Mouse (Mus musculus) kidney, embryonic 15.5 days (tissue): Measurements from ENCODE around the gene 4930544D05Rik. TPM values are rescaled to one million over a fixed set of nuclear protein-coding genes. Genes with fewer than 3 reads are reported as not detected.
"Not testable (repeated sequence)": the region's sequence is repeated elsewhere in the genome, so short reads cannot be mapped to it uniquely, and the experiment has no call there.

Source experiments
- ATAC-seq: fragments of 200-750 bp; cut with Nextera tagmentation; replicated peaks from 2 replicates; pipeline ENCODE4 v1.8.0; 2017; ENCODE audit warnings: moderate TSS enrichment; ENCODE audit not compliant: low FRiP score
- H3K27ac ChIP-seq: fragments of 300-500 bp; sonication (generic); 2 replicates; pipeline ENCODE4 v1.5.1; 2015; ENCODE audit warnings: mild to moderate bottlenecking, inconsistent platforms
- H3K27me3 ChIP-seq: fragments of 300-500 bp; sonication (generic); 2 replicates; pipeline ENCODE4 v1.6.1; 2015; ENCODE audit warnings: inconsistent platforms
- H3K36me3 ChIP-seq: fragments of 300-500 bp; sonication (generic); 2 replicates; pipeline ENCODE4 v1.6.1; 2015; ENCODE audit warnings: inconsistent platforms
- H3K4me1 ChIP-seq: fragments of 300-500 bp; sonication (generic); 2 replicates; pipeline ENCODE4 v1.6.1; 2015; ENCODE audit warnings: inconsistent platforms
- H3K4me2 ChIP-seq: fragments of 300-500 bp; sonication (generic); 2 replicates; pipeline ENCODE4 v1.6.1; 2015; ENCODE audit warnings: moderate library complexity, mild to moderate bottlenecking, inconsistent platforms
- H3K4me3 ChIP-seq: fragments of 300-500 bp; sonication (generic); replicated peaks from 2 replicates; pipeline ENCODE4 v1.5.1; 2015; ENCODE audit warnings: mild to moderate bottlenecking, inconsistent platforms
- H3K9ac ChIP-seq: fragments of 300-500 bp; sonication (generic); 2 replicates; pipeline ENCODE4 v1.6.1; 2015; ENCODE audit warnings: mild to moderate bottlenecking, inconsistent platforms
- H3K9me3 ChIP-seq: fragments of 300-500 bp; sonication (generic); replicated peaks from 2 replicates; pipeline ENCODE4 v1.6.1; 2016; ENCODE audit warnings: inconsistent platforms
- WGBS: fragments of 180-500 bp; shearing (Covaris S2); methylation state at CpG from one replicate; pipeline ENCODE4 v1.1.7; 2015; ENCODE audit warnings: mixed read lengths; 5-methylcytosine and 5-hydroxymethylcytosine counted together
- polyA plus RNA-seq: library from polyadenylated mRNA; unstranded; fragments of >200 nt; fragmentation: Nextera tagmentation; extraction: Ambion mirVana; gene quantifications from 2 replicates; pipeline ENCODE4 v1.2.1, GENCODE M21; 2015

4930544D05Rik gene
- not detected in 2 replicates for polyA plus RNA-seq

DNA sequence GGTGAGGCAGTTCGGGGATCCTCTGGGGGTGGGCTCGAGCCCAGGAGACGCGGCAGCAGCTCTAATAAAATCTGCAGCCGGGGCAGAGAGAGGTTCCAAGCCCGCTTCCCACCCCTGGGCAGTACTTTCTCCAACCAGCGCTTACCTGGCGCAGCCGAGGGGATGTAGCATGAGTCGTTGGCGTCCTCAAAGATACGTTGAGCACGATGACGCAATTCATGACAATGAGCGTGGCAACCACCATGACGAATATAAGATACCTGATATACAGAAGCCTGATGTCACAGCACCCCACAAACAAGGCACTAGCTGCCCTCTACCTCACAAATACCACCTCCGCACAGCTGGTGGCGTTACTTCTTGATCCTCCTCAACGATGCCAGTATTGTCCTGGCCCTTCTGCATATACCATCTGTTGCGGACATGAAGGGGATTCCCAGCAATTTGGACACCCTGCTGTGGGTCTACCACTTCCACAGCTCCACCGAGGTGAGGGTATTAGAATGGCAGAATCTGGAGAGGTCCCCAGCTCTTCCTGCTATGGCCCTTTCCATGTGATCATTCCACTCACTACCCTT, at the start of gene 4930544D05Rik:
Gene 4930544D05Rik (plus strand): TSS at position 333 of the 578 bp plus-strand sequence.
- Histone ChIP-seq H3K9me3 (no peaks in the 10 kb centered on the region), H3K36me3 (peaks cover 28% of the 10 kb centered on the region), H3K4me2 (peak within 1 kb of the TSS; percentile 75), H3K4me3 (peak within 1 kb of the TSS; percentile 44), H3K27ac (peak within 1 kb of the TSS; percentile 46), H3K4me1 (peaks cover 20% of the 10 kb centered on the region), H3K27me3 (no peaks in the 10 kb centered on the region), H3K9ac (peak within 1 kb of the TSS; percentile 48)
- 0 out of 2 replicates have a peak, but pooled peaks have one; percentile 1 for ATAC-seq
- WGBS, result 17% methylated on average over 21 of the region's 21 CpGs

DNA sequence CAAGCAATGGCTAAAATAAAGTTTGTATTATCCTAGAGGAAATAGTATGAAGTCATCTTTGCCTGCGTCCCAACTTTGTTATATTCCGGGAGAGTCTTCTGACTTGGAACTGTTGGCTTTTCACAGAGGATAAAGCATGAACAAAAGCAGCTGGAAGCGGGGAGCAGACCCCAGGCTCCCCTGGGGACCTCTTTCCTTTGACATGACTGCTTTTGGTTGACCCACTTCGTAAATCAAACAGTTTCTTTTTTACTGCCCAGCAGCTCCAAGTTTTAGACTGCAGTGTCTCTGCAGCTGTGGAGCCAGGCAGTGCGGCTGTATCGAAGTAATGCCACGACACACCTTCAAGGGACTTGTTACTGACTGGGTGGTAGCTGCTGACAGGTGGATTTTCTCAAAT, 49.1 kb upstream of the 4930544D05Rik start:
- peaks cover 43% of the 10 kb centered on the region for H3K4me1 ChIP-seq
- H3K9me3 ChIP-seq, result no peaks in the 10 kb centered on the region
- no peaks in the 10 kb centered on the region for H3K27me3 ChIP-seq
- no peak for ATAC-seq
- no peak overlapping the region for H3K27ac ChIP-seq
- 45% methylated on average over 7 of the region's 7 CpGs for WGBS
- peaks cover 14% of the 10 kb centered on the region for H3K36me3 ChIP-seq
- H3K4me2 ChIP-seq, result no peak overlapping the region
- H3K9ac ChIP-seq, result no peak overlapping the region
- H3K4me3 ChIP-seq, result no peak overlapping the region

DNA sequence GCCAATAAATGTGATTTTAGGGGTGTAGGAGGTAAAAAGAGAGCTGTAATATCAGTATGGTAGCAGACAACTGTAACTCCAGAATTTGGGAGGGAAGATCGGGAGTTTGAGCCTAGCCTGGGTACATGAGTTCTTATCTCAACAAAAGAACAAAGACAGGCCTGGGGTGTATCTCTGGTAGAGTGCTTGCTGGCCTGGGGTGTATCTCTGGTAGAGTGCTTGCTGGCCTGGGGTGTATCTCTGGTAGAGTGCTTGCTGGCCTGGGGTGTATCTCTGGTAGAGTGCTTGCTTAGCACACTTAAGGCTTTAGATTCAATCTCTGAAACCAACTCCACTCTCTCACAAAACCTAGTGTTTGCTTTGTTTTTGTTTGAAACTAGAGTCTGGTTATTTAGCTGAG, 45.0 kb upstream of the 4930544D05Rik start:
- not testable (repeated sequence) for ATAC-seq, H3K9me3 ChIP-seq, H3K9ac ChIP-seq, H3K27me3 ChIP-seq, H3K4me3 ChIP-seq, H3K4me2 ChIP-seq, H3K27ac ChIP-seq
- 87% methylated on average over 1 of the region's 1 CpGs for WGBS
- peaks cover 14% of the 10 kb centered on the region for H3K36me3 ChIP-seq
- H3K4me1 ChIP-seq, result peaks cover 40% of the 10 kb centered on the region

DNA sequence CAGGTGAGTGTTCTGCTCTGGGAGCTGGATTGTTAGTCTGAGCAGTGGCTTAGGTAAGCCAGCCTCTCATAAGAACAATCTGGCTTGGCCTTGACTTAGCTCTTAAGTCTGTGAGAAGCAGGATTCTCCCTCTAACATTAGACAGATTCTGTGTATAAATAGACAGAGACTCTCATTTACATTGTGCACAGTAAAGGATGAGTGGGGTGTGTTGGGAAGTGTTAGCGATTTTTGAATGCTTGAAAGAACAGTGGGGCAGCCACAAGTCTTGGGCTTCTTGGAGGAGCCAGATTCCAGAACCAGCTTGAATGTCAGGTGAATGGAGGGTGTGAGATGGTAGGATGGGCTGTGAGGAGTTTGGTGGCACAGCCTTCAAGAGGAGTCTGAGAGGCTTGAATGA, 44.0 kb upstream of the 4930544D05Rik start:
- 84% methylated on average over 1 of the region's 1 CpGs for WGBS
- Histone ChIP-seq H3K27ac (peak overlapping the region; percentile 63), H3K27me3 (no peaks in the 10 kb centered on the region)

DNA sequence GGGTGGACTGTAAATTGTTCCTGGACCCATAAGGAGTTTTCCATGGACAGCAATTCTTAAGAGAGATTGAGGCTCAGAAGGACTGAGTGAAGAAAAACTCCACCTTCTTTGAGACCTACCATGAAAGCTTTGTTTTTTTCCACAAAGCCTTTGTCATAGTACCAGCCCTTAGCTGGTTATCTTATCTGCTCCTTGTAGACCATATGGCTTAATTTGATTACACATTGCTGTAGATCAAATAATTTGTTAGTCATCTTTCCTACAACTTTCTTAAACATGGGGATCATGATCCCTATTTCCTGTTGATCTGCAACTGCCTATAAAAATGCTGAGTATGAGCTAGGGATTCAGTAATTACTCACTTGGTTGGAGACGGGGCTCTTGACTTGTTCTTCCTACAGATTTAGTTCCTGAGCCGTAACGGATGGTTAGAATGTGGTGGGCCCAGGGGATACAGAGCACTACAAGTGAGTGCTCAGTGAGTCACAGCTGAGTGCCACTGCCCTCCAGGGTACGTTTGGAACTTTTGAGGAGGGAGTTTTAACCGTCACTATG, 43.2 kb upstream of the 4930544D05Rik start:
- Histone ChIP-seq H3K4me1 (peaks cover 34% of the 10 kb centered on the region), H3K9ac (no peak overlapping the region), H3K36me3 (peaks cover 11% of the 10 kb centered on the region), H3K27me3 (no peaks in the 10 kb centered on the region), H3K4me3 (no peak overlapping the region), H3K4me2 (no peak overlapping the region), H3K9me3 (no peaks in the 10 kb centered on the region), H3K27ac (peak overlapping the region; percentile 63)
- WGBS, result 26% methylated on average over 5 of the region's 5 CpGs
- ATAC-seq, result no peak; the same call in 1 of the 2 replicates

More for the DNA sequence above, 44.0 kb upstream of the 4930544D05Rik start:
- Histone ChIP-seq H3K4me2 (no peak overlapping the region), H3K9ac (no peak overlapping the region), H3K4me3 (no peak overlapping the region), H3K9me3 (no peaks in the 10 kb centered on the region), H3K36me3 (peaks cover 12% of the 10 kb centered on the region), H3K4me1 (peaks cover 31% of the 10 kb centered on the region)
- ATAC-seq, result no peak

DNA sequence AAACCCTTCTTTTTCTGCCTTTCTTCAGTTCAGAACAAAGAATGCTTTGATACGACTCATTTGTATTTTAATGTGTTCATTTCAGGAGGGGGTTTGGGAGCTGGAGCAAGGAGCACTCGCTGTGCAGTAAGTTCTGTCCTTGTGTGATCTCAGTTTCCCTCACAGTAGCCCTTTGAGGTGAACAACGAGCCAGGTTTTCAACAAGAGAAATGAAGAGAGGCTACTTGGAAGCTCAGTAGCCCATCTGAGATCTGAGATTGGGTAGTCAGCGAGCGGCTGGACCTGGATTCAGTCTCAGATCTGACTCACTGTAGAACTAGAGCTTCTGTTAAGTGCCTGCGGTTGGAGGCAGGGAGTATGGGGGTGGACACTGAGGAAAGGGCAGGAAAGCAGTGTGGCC, 41.8 kb upstream of the 4930544D05Rik start:
- Histone ChIP-seq H3K27me3 (no peaks in the 10 kb centered on the region), H3K27ac (0 out of 2 replicates have a peak overlapping the region, but pooled peaks have one; percentile 23), H3K4me1 (peaks cover 49% of the 10 kb centered on the region), H3K4me2 (no peak overlapping the region), H3K9ac (no peak overlapping the region), H3K9me3 (no peaks in the 10 kb centered on the region), H3K4me3 (no peak overlapping the region), H3K36me3 (no peaks in the 10 kb centered on the region)
- WGBS, result 80% methylated on average over 6 of the region's 6 CpGs
- no peak for ATAC-seq

DNA sequence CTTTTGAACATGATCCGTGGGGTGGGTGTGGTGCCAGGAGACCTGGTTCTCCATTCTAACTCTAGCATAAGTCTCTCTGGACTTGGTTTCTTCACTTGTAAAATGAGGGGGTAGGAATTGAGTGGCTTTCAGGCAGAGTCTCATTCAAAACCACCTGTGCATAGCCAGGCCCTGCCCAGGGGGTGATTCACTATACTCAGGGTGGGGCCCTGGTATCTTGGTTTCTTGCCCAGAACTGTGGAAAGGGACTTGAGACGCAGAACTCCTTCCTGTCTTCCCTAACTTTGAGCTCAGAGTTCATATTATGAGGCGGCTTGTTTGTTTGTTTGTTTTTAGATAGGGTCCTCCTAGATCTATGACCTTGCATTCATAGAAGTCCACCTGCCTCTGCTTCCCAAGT, 38.4 kb upstream of the 4930544D05Rik start:
- no peak overlapping the region for H3K9ac ChIP-seq
- H3K4me3 ChIP-seq, result no peak overlapping the region
- H3K4me2 ChIP-seq, result no peak overlapping the region
- H3K27ac ChIP-seq, result 0 out of 2 replicates have a peak overlapping the region, but pooled peaks have one; percentile 50
- H3K27me3 ChIP-seq, result no peaks in the 10 kb centered on the region
- no peak for ATAC-seq
- H3K9me3 ChIP-seq, result no peaks in the 10 kb centered on the region
- H3K4me1 ChIP-seq, result peaks cover 61% of the 10 kb centered on the region
- H3K36me3 ChIP-seq, result no peaks in the 10 kb centered on the region
- WGBS, result 73% methylated on average over 3 of the region's 3 CpGs

DNA sequence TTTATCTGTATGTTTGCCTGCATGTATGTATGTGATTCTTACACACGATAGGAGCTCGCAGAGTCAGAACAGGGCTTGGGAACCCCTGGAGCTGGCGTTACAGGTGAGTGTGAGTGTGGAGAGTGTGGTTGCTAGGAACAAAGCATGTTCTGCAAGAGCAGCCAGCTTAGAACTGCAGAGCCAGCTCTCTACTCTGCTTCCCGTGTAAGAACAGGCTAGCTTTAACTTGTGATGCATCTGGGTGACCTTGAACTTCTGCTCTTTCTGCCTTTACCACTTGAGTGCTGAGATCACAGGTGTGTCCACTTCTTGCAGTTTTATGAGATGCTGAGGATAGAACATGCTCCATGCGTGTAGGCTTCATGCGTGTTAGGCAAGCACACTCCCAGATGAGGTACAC, 36.7 kb upstream of the 4930544D05Rik start:
- no peak overlapping the region for H3K9ac ChIP-seq
- H3K36me3 ChIP-seq, result no peaks in the 10 kb centered on the region
- H3K4me2 ChIP-seq, result no peak overlapping the region
- peaks cover 59% of the 10 kb centered on the region for H3K4me1 ChIP-seq
- no peak overlapping the region for H3K4me3 ChIP-seq
- H3K27ac ChIP-seq, result no peak overlapping the region
- H3K27me3 ChIP-seq, result no peaks in the 10 kb centered on the region
- ATAC-seq, result no peak
- no peaks in the 10 kb centered on the region for H3K9me3 ChIP-seq
- WGBS, result 87% methylated on average over 6 of the region's 6 CpGs

DNA sequence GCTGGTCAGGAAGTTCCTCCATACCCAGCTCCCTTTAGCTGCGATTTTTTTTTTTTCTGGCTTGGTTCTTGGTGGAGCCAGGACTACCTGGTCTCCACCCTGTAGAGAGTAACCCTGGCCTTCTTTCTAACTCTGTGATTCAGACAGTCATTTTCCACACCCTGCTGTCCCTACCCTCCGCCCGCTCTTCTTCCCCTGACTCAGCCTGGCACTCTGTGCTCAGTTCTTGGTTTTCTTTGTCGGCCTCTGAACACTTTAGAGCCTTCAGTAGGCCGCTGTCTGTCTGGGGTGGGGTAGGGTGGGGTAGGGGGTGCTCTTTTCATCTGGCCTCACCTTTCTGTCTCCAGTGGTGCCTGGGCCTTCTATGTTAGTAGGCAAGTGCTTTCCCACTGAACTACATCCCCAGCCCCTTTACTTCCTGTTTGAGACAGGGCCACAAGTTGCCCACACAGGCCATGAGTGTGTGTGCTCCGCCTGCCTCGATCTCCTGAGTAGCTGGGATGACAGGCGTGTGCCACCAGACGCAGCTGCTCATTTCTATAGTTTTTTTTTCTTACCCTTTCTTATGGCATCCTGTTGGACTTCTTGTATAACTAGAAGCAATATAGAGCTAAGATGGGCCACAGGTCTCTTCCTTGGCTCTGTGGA, 35.8 kb upstream of the 4930544D05Rik start:
- Histone ChIP-seq H3K27ac (peak overlapping the region; percentile 51; the same call in 1 of the 2 replicates), H3K4me3 (no peak overlapping the region), H3K4me2 (no peak overlapping the region), H3K4me1 (peaks cover 66% of the 10 kb centered on the region), H3K36me3 (no peaks in the 10 kb centered on the region), H3K27me3 (no peaks in the 10 kb centered on the region), H3K9ac (no peak overlapping the region), H3K9me3 (no peaks in the 10 kb centered on the region)
- no peak for ATAC-seq
- WGBS, result 75% methylated on average over 9 of the region's 9 CpGs

DNA sequence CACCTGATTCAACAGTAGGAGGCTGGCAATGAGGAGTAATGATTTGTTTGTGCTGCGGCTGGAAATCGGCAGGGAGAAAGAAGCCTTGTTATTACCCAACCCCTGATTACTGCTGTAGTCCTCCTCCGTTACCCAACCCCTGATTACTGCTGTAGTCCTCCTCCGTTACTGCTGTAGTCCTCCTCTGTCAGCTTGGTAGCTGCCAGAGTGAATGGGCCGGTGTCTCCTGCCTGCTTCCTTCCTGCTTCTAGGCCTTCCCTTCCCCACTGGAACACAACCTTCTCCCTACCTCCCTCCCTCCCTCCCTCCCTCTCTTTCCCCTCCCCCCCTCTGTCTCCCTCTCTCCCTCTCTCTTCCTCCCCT, 35.3 kb upstream of the 4930544D05Rik start:
- no peaks in the 10 kb centered on the region for H3K36me3 ChIP-seq
- no peaks in the 10 kb centered on the region for H3K27me3 ChIP-seq
- WGBS, result 30% methylated on average over 5 of the region's 5 CpGs

DNA sequence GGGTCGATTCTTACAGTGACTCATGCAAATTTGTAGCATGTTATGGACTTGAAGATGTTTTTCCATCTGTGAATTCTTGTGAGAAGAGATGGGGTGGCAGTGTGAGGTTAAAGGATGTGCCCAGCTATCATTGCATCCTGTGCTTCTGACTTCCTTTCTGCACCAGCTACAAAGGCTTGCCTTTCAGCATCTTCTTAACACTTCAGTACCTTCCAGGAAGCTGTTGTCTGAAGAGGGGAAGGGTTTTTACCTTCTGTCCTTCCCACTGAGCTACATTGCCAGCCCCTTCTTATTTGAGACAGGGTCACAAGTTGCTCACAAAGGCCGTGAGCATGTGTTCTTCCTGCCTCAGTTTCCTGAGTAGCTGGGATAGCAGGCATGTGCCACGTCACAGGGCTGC, 34.7 kb upstream of the 4930544D05Rik start:
- H3K4me1 ChIP-seq, result peaks cover 77% of the 10 kb centered on the region
- 0 out of 2 replicates have a peak overlapping the region, but pooled peaks have one; percentile 51 for H3K27ac ChIP-seq

More for the DNA sequence above, 35.3 kb upstream of the 4930544D05Rik start:
- Histone ChIP-seq H3K4me2 (no peak overlapping the region), H3K27ac (peak overlapping the region; percentile 51; the same call in 1 of the 2 replicates), H3K9me3 (no peaks in the 10 kb centered on the region), H3K4me1 (peaks cover 71% of the 10 kb centered on the region), H3K4me3 (no peak overlapping the region), H3K9ac (no peak overlapping the region)
- ATAC-seq, result no peak

DNA sequence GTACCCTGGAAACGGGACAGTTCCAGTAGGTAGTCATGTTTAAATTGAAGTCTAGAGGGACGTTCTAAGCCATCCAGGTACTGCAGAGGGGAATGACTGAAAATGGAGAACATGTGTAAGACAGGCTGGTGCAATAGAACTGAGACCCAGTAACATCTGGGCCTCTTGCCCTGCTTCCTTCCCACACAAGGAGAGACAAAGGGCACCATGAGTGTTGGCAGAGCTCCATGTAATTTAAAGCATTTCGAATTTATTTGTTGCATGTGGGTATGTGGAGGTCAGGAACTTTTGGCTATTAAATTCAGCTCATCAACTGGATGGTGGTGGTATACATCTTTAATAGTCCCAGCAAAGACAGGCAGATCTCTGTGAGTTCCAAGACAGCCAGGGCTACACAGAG, 33.5 kb upstream of the 4930544D05Rik start:
- H3K36me3 ChIP-seq, result no peaks in the 10 kb centered on the region
- H3K4me1 ChIP-seq, result peaks cover 76% of the 10 kb centered on the region
- 70% methylated on average over 3 of the region's 3 CpGs for WGBS

More for the DNA sequence above, 34.7 kb upstream of the 4930544D05Rik start:
- H3K36me3 ChIP-seq, result no peaks in the 10 kb centered on the region
- no peaks in the 10 kb centered on the region for H3K27me3 ChIP-seq
- H3K9me3 ChIP-seq, result no peaks in the 10 kb centered on the region
- H3K9ac ChIP-seq, result no peak overlapping the region
- 85% methylated on average over 3 of the region's 3 CpGs for WGBS
- no peak for ATAC-seq
- no peak overlapping the region for H3K4me3 ChIP-seq
- H3K4me2 ChIP-seq, result no peak overlapping the region

More for the DNA sequence above, 33.5 kb upstream of the 4930544D05Rik start:
- no peak for ATAC-seq
- no peak overlapping the region for H3K4me3 ChIP-seq
- H3K9me3 ChIP-seq, result no peaks in the 10 kb centered on the region
- no peak overlapping the region for H3K4me2 ChIP-seq
- H3K27ac ChIP-seq, result no peak overlapping the region
- no peaks in the 10 kb centered on the region for H3K27me3 ChIP-seq
- no peak overlapping the region for H3K9ac ChIP-seq
